Mouse (Mus musculus): Measurements from ENCODE around the gene Snapc5. TPM values are rescaled to one million over a fixed set of nuclear protein-coding genes. Genes with fewer than 3 reads are reported as not detected.
"Not testable (repeated sequence)": the region's sequence is repeated elsewhere in the genome, so short reads cannot be mapped to it uniquely, and the experiment has no call there.

Snapc5 gene
- total RNA-seq, 2 experiments from 2014 or later = 21.6 to 23.5 TPM

GRCm38 (mm10) chr9:64198068-64198762 is 19.1 kb downstream of the Snapc5 start:
- no peak for DNase-seq (ENCODE audit: low spot score)
- intact Hi-C loops (cut with DNase I) = no loop called here

DNA sequence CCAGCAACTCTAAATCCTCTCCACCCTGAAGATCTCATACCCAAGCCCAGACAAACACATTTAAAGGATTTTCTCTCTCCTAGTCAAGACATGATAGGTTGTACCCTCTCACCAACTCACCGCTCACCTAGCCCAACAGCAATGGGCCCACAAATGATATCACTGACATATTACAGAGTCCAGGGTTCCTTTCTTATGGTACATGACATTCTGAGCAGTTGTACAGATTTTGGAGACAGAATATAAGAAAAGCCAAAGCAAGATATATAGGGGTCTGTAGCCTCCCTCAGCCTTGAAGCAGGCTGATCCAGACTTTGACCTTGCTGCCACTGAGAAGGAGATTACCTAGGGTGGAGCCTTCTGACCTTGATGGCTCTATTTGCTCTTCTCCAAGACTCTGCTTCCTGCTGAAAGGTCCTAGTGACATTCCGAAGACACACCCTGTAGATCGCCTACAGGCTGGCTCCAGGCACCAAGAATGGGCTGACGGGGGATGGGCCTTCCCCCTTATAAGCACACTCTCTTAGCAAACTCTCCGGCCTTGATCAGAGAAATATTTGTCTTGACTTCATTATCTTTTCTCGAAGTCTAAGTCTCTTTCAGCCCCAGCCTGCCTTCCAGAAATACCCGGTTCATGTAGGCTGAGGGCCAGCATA is 19.8 kb downstream of the Snapc5 start:
- DNase-seq (ENCODE audit: low spot score); intact Hi-C loops (cut with DNase I): not testable (repeated sequence)

GRCm38 (mm10) chr9:64199897-64200296 is 20.8 kb downstream of the Snapc5 start:
- intact Hi-C loops (cut with DNase I) = no loop called here
- DNase-seq (ENCODE audit: low spot score) = no peak

DNA sequence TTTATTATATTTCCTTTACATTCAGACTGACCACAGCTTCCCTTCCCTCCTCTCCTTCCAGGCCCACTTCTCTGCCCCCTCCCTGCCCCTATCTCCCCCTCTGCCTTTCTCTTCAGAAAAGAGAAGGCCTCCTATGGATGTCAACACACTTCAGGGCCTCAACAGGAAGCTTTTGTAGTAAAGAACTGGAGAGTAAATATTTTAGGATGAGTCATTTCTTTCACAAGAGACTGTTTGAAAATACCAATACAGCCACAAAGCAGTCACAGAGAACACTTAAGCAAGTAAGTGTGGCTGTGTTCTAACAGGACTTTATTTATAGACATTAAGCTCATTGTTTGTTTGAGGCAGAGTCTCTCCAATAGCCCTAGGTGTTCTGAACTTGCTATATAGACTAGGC is 23.3 kb downstream of the Snapc5 start:
- intact Hi-C loops (cut with DNase I) = no loop called here

GRCm38 (mm10) chr9:64202866-64203265 is 23.8 kb downstream of the Snapc5 start:
- intact Hi-C loops (cut with DNase I) = no loop called here
- DNase-seq (ENCODE audit: low spot score) = no peak

More for the DNA sequence above, 23.3 kb downstream of the Snapc5 start:
- DNase-seq (ENCODE audit: low spot score) = no peak

GRCm38 (mm10) chr9:64207509-64208084 is 28.5 kb downstream of the Snapc5 start:
- DNase-seq (ENCODE audit: low spot score) = no peak
- intact Hi-C loops (cut with DNase I) = no loop called here

- intact Hi-C loops (cut with DNase I) = no loop called here
- DNase-seq (ENCODE audit: low spot score) = no peak
These were observed 35.4 kb downstream of the Snapc5 start for GRCm38 (mm10) chr9:64214452-64214851.

DNA sequence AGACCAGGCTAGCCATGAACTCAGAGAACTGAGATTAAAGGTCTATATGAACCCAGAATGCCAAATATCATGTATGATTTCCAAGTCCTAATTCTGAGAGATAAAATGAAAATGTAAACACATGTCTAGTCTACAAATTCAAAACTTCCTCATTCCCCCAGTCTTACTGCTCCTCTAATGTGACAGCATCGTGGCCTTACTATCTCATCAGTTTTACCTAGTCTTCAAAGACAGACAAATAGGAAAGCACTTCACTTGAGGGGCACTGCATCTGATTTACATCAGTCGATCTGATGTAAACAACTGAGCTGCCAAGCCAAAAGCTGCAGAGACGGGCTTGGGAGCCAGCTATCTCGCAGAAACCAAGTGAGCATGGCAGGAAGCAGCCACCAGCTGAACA is 37.0 kb downstream of the Snapc5 start:
- no peak for DNase-seq (ENCODE audit: low spot score)
- intact Hi-C loops (cut with DNase I) = no loop called here

- DNase-seq (ENCODE audit: low spot score) = no peak
- intact Hi-C loops (cut with DNase I) = no loop called here
These were observed 37.6 kb downstream of the Snapc5 start for GRCm38 (mm10) chr9:64216641-64217040.

DNA sequence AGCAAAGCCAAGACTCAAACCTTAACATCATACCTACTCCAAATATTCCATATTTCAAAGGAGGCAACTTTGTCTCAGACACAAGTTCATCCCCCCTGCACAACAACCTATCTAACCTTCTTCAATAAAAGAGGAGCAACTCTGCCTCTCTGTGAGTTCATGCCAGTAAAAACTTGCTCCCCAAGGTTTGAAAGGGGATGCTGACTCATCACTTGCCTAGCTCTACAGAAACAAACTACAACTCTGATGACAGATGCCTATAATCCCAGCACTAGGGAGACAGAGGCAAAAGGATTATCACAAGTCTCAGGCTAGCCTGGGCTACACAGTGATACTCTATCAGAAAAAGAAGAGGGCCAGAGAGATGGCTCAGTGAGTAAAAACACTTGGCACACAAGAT is 38.8 kb downstream of the Snapc5 start:
- no peak for DNase-seq (ENCODE audit: low spot score)
- intact Hi-C loops (cut with DNase I) = no loop called here

DNA sequence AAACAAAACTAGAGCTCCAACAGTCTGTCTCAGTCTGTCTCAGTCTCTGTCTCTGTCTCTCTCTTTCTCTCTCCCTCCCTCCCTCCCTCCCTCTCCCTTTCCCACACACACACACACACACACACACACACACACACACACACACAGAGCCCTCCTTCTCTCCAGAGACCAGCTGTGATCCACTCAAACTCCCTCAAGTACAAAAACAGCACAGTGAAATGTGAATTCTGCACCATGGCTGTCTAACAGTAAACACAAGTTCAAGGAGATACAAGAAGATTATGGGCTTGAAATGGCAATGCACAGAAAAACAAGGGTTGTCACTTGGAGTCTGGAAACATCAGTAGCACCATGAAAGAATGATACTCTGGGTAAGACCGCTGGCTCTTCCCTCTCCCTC is 40.2 kb downstream of the Snapc5 start:
- DNase-seq (ENCODE audit: low spot score) = no peak
- intact Hi-C loops (cut with DNase I) = no loop called here

DNA sequence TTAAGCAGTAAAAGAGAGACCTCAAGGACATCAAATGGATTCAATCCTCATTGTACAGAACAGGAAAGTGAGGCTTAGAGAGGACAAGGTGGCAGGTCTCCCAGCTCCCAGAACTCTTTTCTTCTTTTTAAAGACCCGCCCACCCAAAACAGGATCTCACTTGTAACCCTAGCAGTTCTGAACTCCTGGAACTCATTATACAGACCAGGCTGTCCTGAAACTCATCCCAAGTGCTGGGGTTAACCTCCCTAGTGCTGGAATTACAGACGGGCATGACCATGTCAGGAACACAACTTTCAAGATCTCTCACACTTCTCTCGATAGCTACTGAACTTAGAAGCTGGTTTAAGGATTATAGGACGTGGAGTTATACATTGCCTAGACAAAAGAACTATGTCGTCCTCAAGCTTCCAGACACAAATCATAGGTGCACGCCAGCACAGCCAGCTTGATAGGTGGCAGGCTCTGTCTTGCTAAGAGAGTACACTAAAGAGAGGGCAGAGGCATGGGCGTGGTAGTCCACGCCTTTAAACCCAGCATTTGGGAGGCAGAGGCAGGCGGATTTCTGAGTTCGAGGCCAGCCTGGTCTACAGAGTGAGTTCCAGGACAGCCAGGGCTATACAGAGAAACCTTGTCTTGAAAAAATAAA is 40.8 kb downstream of the Snapc5 start:
- no peak for DNase-seq (ENCODE audit: low spot score)
- intact Hi-C loops (cut with DNase I) = no loop called here

DNA sequence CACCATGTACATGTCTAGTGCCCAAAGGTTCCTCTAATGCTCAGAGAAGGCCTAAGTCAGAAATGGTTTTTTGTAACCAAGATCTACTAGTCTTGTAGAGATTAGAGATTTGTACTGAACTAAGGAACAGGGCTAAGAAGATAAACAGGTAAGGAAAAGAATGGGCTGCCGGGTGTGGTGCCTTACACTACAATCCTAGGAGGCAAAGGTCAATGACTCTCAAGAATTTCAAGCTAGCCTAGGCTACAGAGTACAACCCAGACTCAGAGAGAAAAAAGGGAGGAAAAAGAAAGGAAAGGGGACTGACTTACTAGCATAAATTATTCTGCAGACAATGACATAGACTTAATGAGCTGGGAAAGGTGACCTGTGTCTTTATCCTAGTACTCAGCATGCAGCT is 41.5 kb downstream of the Snapc5 start:
- DNase-seq (ENCODE audit: low spot score) = no peak
- intact Hi-C loops (cut with DNase I) = no loop called here

DNA sequence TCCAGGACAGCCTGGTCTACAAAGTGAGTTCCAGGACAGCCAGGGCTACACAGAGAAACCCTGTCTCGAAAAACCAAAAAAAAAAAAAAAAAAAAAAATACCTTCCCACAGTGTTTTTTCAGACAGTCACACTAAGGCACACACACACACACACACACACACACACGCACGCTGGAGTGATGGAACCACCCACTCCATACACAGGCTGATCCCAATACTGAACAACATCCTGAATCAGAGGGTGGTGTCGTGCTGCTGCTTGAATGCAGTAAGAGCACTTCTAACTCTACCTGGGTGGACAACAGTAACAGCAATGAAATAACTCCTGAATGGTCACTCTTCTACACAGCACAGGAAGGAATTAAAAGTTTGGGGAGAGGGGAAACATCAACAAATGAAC is 42.4 kb downstream of the Snapc5 start:
- DNase-seq (ENCODE audit: low spot score) = no peak
- intact Hi-C loops (cut with DNase I) = no loop called here

DNA sequence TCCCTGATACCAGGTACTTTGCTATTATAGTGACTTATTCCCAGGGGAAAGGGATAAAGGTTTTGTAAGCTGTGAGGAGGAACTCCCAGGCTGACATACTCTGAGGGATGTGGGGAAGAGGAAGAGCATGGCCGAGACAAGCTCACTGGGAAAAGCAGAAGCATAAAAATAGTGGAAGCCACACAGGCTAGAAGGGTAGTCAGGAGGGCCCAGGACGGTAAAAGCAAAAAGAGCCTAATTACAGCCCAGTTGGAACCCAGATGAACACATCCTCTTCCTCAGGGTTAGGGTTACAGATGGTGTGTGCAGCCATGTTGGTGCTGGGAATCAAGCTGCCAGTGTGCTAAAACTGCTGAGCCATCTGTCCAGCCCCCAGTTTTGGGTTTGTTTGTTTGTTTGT is 43.0 kb downstream of the Snapc5 start:
- DNase-seq (ENCODE audit: low spot score) = no peak
- intact Hi-C loops (cut with DNase I) = no loop called here

DNA sequence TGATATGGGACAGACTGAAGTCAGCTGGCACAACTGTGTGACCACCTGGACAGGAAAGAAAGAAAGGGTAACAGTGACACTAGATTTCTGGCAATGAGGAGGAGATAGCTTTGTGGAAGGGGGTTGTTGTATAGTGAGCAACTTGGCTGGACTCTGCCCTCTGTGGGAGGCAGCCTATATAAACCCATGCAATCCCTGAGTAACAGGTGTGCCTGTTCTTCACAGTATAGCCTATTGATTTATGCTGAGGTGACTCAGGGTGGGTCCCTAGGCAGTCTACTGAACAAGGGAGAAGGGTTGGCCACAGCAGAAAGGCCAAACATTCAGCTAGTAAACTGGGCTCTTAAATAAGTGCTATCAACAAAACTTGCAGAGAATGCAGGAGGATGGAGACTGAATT is 46.7 kb downstream of the Snapc5 start:
- intact Hi-C loops (cut with DNase I) = no loop called here
- no peak for DNase-seq (ENCODE audit: low spot score)

- DNase-seq (ENCODE audit: low spot score) = no peak
- intact Hi-C loops (cut with DNase I) = no loop called here
These were observed 48.7 kb downstream of the Snapc5 start for GRCm38 (mm10) chr9:64227736-64228135.

DNA sequence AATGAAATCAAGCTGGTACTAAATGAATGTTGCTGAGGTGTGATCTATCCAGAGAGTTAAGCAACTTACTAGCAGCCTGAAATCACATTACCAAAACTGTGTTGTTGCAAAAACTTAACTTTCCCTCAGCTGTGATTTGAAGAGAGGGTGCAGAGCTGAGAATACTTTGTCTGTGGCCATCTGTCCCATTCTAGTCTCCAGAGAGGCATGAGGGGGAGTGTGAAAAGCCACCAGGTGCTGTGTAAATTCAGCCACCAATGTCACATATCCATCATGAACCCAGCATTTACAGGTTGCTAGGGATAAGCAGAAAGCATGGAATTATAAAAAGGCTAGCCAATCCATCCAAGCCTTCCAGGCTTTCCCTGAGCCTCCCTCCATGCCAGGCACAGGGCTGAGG is 49.9 kb downstream of the Snapc5 start:
- intact Hi-C loops (cut with DNase I) = no loop called here
- DNase-seq (ENCODE audit: low spot score) = no peak

- DNase-seq (ENCODE audit: low spot score) = no peak
- intact Hi-C loops (cut with DNase I) = loop anchor here (2.0 kb wide), 1 partner anchor 22 kb away; the partner anchor contains the start of gene Map2k1
These were observed 52.1 kb downstream of the Snapc5 start for GRCm38 (mm10) chr9:64231171-64231570.

DNA sequence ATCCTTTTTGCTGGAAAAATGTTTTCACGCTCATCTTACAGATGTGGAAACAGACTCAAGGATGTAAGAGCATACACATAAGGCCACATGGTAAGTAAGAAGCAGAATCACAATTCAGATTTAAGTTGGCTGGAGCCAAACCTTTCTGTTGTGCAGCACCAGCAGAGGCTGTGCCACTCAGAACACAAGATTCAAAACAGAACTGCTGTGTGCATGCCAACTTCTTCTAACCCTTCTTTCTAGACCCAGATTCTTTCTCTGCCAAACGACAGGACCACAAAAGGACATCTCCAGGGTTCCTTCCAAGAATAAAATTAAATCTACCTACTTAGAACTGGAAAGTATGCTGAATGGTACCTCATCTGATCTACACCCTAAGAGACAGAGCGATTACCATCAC is 52.6 kb downstream of the Snapc5 start:
- DNase-seq (ENCODE audit: low spot score) = no peak
- intact Hi-C loops (cut with DNase I) = loop anchor here (2.0 kb wide), 1 partner anchor 21 kb away; the partner anchor contains the start of gene Map2k1

All from heart, postnatal 25 days (tissue).